Mouse (Mus musculus): Measurements from ENCODE around the gene Fam117a.

DNA sequence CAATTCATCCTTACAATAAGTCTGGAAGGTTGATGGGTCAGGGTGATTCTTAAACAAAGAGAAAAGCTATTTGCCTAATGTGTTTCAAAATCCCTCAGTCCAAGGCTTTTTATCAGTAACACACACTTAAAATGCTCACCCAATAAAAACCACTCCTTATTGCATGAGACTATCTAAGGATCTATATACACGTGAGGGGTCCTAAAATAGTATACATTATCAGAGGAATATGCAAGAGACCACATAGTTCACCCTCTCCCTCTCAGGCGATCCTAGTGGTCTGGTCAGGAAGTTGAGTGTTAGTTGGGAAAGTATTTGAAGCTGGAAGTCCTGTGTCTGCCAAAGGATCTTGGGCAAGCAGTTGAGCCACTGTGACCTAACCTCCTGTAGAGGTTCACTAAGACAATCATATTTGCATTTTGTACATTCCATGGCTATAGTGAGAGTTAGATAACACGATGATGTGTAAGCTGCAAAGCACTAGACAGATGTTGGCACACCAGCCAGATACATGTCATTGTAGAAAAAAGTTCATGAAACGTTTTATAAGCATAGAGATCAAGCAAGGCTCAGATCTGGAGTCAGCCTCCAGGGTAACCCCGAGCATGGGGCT, 2.3 kb upstream of the Fam117a start:
- TF ChIP-seq ZNF384 (IDR thresholded peaks at IDR 0.05; ENCODE audit: low read depth, low read length) (no peak), MAFK (IDR thresholded peaks at IDR 0.05; ENCODE audit: insufficient read depth, low read depth, low read length) (no peak)

Data from ES-E14 (cell line).